Mouse (Mus musculus): ENCODE results near the gene Ppp1r18.

Gene Ppp1r18

GRCm38 (mm10) chr17:35909919-35910369 lies 44.6 kb downstream of the Ppp1r18 start, which contains the start of gene Atat1:
TSS of gene Atat1 (minus strand) at chr17:35910075.
- DNase-seq (ENCODE audit: low spot score in 2 of 2): peak; percentile 89 to 97

GRCm38 (mm10) chr17:35914975-35915374 lies 49.6 kb downstream of the Ppp1r18 start:
- DNase-seq (ENCODE audit: low spot score in 2 of 2): no peak

- DNase-seq (ENCODE audit: low spot score in 2 of 2): no peak
These were observed 50.3 kb downstream of the Ppp1r18 start for GRCm38 (mm10) chr17:35915538-35916296.

- peak; percentile 99 for DNase-seq (ENCODE audit: low spot score in 2 of 2)
These were observed 51.1 kb downstream of the Ppp1r18 start, which contains the start of the genes Mrps18b and Ppp1r10 for GRCm38 (mm10) chr17:35916297-35917142. TSS of gene Mrps18b (minus strand) at chr17:35916389. TSS of gene Ppp1r10 (plus strand) at chr17:35916434.

GRCm38 (mm10) chr17:35917143-35917462 lies 51.7 kb downstream of the Ppp1r18 start:
- DNase-seq (ENCODE audit: low spot score in 2 of 2): no peak

GRCm38 (mm10) chr17:35917463-35918251 lies 52.3 kb downstream of the Ppp1r18 start:
- DNase-seq (ENCODE audit: low spot score in 2 of 2): peak in 1 of 2 experiments; percentile 48

- peak in 1 of 2 experiments; percentile 31 for DNase-seq (ENCODE audit: low spot score in 2 of 2)
These were observed 53.1 kb downstream of the Ppp1r18 start for GRCm38 (mm10) chr17:35918276-35919059.

GRCm38 (mm10) chr17:35919060-35919715 lies 53.8 kb downstream of the Ppp1r18 start:
- peak; percentile 91 to 94 for DNase-seq (ENCODE audit: low spot score in 2 of 2)

- DNase-seq (ENCODE audit: low spot score in 2 of 2): no peak
These were observed 54.5 kb downstream of the Ppp1r18 start for GRCm38 (mm10) chr17:35919864-35920301.

GRCm38 (mm10) chr17:35920384-35920783 lies 55.0 kb downstream of the Ppp1r18 start:
- no peak for DNase-seq (ENCODE audit: low spot score in 2 of 2)

GRCm38 (mm10) chr17:35920862-35921562 lies 55.6 kb downstream of the Ppp1r18 start:
- peak in 1 of 2 experiments; percentile 40 for DNase-seq (ENCODE audit: low spot score in 2 of 2)

GRCm38 (mm10) chr17:35921710-35922109 lies 56.3 kb downstream of the Ppp1r18 start:
- no peak for DNase-seq (ENCODE audit: low spot score in 2 of 2)

- no peak for DNase-seq (ENCODE audit: low spot score in 2 of 2)
These were observed 57.2 kb downstream of the Ppp1r18 start for GRCm38 (mm10) chr17:35922566-35922965.

GRCm38 (mm10) chr17:35923281-35923680 lies 57.9 kb downstream of the Ppp1r18 start:
- DNase-seq (ENCODE audit: low spot score in 2 of 2): no peak

Data from right cerebral cortex, adult 2 months (tissue).